Mouse (Mus musculus) lung, postnatal 4 days (tissue): ENCODE measurements at regions not wholly inside any gene's neighbourhood (a gene's known extent, or its start where the extent isn't known, plus 50 kb on each side); places are given as distances from the start of the nearest gene placed in this dataset.
"Not testable (repeated sequence)": the region's sequence is repeated elsewhere in the genome, so short reads cannot be mapped to it uniquely, and the experiment has no call there.

Experiments
- DNase-seq, 2 experiments: peaks; one replicate each; pipeline ENCODE4 v3.0.0; 2021

- DNase-seq: not testable (repeated sequence)
Observed at GRCm38 (mm10) chr13:66715191-66716161, 189.2 kb upstream of the Gm10767 start.

GRCm38 (mm10) chr13:66711010-66711409 is 193.7 kb upstream of the Gm10767 start:
- not testable (repeated sequence) for DNase-seq

- DNase-seq: not testable (repeated sequence)
Observed at GRCm38 (mm10) chr13:66697983-66698535, 206.7 kb upstream of the Gm10767 start.

DNA sequence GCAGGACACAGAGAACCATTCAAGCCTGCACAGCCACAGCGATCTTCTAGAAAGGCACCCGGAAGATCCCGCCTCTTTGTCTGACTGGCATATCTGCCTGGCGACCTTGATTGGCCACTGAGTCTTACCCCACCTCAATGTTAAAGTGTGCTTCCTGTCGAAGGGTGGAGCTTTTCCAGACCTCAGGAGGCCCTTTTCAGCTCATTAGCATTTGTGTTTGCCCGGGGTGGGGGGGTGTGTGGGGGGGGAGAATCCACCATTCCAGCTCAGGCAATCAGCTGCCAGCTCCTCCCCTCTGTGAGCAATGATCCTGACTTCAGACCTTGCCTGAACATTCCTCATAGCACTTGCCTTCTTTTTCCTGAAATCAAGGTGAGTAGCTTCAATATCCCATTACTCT is 223.9 kb upstream of the Gm10767 start:
- DNase-seq: not testable (repeated sequence)

GRCm38 (mm10) chr13:66642245-66642644 is 201.3 kb upstream of the 2410141K09Rik start:
- DNase-seq: not testable (repeated sequence)

DNA sequence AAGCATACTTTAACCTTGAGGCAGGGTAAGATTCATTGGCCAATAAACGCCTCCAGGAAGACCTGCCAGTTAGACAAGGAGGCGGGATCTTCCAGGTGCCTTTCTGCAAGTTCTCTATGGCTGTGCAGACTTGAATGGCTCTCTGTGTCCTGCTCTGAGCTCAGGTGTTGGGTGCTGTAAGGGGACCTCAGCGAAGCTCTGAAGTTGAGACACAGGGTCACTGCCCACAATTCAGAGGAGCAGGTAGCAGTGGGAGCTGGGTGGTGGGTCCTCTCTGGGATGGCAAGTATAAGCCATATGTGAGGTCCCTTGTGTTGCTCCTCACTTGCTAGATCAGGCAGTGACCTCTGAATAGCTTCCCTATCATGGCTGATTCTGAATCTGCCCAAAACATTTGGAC is 184.8 kb upstream of the 2410141K09Rik start:
- peak in 1 of 2 experiments; percentile 21 for DNase-seq

DNA sequence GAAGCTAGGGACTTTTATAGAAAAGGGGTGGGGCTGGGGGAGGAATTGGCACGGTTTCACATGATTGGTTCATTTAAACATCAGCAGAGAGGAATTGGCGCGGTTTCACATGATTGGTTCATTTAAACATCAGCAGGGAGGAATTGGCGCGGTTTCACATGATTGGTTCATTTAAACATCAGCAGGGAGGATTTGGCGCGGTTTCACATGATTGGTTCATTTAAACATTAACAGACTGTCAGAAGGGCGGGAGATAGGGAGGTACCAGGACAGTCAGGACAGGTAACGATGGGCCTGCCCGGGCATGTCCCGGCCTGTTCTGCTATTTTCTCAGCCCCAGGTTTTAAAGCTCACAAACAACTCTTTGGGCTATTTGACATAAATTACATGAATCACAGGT is 145.1 kb upstream of the 2410141K09Rik start:
- not testable (repeated sequence) for DNase-seq

DNA sequence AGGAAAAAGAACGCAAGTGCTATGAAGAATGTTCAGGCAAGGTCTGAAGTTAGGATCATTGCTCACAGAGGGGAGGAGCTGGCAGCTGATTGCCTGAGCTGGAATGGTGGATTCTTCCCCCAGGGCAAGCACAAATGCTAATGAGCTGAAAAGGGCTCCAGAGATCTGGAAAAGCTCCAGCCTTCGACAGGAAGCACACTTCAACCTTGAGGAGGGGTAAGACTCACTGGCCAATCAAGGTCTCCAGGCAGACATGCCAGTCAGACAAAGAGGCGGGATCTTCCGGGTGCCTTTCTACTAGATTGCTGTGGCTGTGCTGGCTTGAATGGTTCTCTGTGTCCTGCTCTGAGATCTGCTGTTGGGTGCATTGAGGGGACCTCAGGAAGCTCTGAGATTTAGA is 122.7 kb upstream of the 2410141K09Rik start:
- not testable (repeated sequence) for DNase-seq

- DNase-seq: not testable (repeated sequence)
Observed at GRCm38 (mm10) chr13:66556397-66556796, 115.5 kb upstream of the 2410141K09Rik start.

DNA sequence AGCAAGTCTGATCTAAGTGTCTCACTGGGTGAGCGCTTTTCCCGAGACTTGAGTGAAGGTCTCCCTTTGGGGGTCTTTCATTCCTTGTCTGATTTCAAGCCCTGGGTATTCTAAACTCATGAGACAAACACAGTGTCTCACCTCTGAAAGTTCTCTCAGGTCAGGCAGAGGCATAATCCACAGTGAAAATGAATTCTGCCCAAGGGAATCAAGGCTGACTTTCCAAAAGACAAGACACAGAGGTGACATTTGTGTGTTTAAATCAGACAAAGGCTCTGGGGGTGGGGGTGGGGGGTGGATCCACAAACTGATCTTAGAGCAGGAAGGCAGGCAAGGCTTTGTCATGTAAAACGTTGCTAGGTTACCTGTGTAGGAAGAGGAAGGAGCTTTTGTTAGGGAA is 107.0 kb upstream of the 2410141K09Rik start:
- DNase-seq: not testable (repeated sequence)

- peak in 1 of 2 experiments; percentile 16 for DNase-seq
Observed at GRCm38 (mm10) chr13:66519596-66519995, 78.7 kb upstream of the 2410141K09Rik start.
